Mouse (Mus musculus): ENCODE results near the gene Tcp11.

Tcp11 gene

GRCm38 (mm10) chr17:28080045-28080816, at the start of gene Tcp11:
Gene Tcp11 (minus strand): TSS chr17:28080639.
- peak in 1 of 2 experiments; percentile 38 for DNase-seq

- no peak for DNase-seq
Measured at GRCm38 (mm10) chr17:28129796-28130195, 49.4 kb upstream of the Tcp11 start.

GRCm38 (mm10) chr17:28124368-28124767, 43.9 kb upstream of the Tcp11 start:
- DNase-seq: no peak

- no peak for DNase-seq
Measured at GRCm38 (mm10) chr17:28123627-28124026, 43.2 kb upstream of the Tcp11 start.

GRCm38 (mm10) chr17:28122949-28123348, 42.5 kb upstream of the Tcp11 start:
- DNase-seq: no peak

GRCm38 (mm10) chr17:28120460-28120859, 40.0 kb upstream of the Tcp11 start:
- DNase-seq: no peak

GRCm38 (mm10) chr17:28117451-28118209, 37.2 kb upstream of the Tcp11 start:
- DNase-seq: peak; percentile 65 to 72

GRCm38 (mm10) chr17:28116335-28116734, 35.9 kb upstream of the Tcp11 start:
- no peak for DNase-seq

GRCm38 (mm10) chr17:28112266-28112665, 31.8 kb upstream of the Tcp11 start:
- DNase-seq: no peak

GRCm38 (mm10) chr17:28107275-28107674, 26.8 kb upstream of the Tcp11 start:
- no peak for DNase-seq

GRCm38 (mm10) chr17:28106352-28106751, 25.9 kb upstream of the Tcp11 start:
- no peak for DNase-seq

GRCm38 (mm10) chr17:28104416-28104815, 24.0 kb upstream of the Tcp11 start:
- DNase-seq: no peak

GRCm38 (mm10) chr17:28101902-28102319, 21.5 kb upstream of the Tcp11 start:
- DNase-seq: no peak

GRCm38 (mm10) chr17:28101284-28101887, 20.9 kb upstream of the Tcp11 start:
- DNase-seq: no peak

GRCm38 (mm10) chr17:28100669-28101068, 20.2 kb upstream of the Tcp11 start:
- no peak for DNase-seq

GRCm38 (mm10) chr17:28099086-28099485, 18.6 kb upstream of the Tcp11 start:
- no peak for DNase-seq

- no peak for DNase-seq
Measured at GRCm38 (mm10) chr17:28097308-28097707, 16.9 kb upstream of the Tcp11 start.

- DNase-seq: no peak
Measured at GRCm38 (mm10) chr17:28096418-28096817, 16.0 kb upstream of the Tcp11 start.

- DNase-seq: no peak
Measured at GRCm38 (mm10) chr17:28093837-28094236, 13.4 kb upstream of the Tcp11 start.

- no peak for DNase-seq
Measured at GRCm38 (mm10) chr17:28092297-28092696, 11.9 kb upstream of the Tcp11 start.

- DNase-seq: no peak
Measured at GRCm38 (mm10) chr17:28088718-28089117, 8.3 kb upstream of the Tcp11 start.

GRCm38 (mm10) chr17:28087430-28087829, 7.0 kb upstream of the Tcp11 start:
- no peak for DNase-seq

- DNase-seq: peak; percentile 90 to 95
Measured at GRCm38 (mm10) chr17:28084964-28085363, 4.5 kb upstream of the Tcp11 start.

Data from cerebellum, postnatal 25 days (tissue).